Mouse (Mus musculus): Measurements from ENCODE around the gene Fat1.

DNA sequence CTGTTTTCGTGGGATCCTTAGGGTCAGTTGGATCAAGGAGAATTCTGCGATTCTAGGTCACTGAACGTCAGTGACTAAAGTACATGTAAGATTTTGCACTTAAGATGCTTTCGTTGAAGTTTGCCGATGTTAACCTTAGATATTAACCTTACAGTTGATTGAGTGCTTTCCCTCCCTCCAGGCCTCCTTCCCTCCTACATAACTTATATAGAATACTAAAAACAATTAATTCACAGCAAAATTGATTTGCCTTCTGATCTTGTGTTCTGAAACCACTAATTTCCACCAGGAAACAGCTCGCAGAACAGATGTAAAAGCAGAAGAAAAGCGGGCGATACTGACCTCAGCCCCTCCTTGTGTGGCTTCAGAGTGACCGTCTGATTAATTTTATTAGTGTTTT is 63.0 kb downstream of the Fat1 start:
- no peak for TF ChIP-seq POLR2A (IDR thresholded peaks at IDR 0.05; ENCODE audit: control insufficient read depth, low read depth, low read length)
- TF ChIP-seq CTCF (IDR thresholded peaks at IDR 0.05; ENCODE audit: control insufficient read depth, insufficient read depth, insufficient replicate concordance, low read depth, low read length) = no peak

Data from testis, adult 2 months (tissue).